Mouse (Mus musculus) c-Kit-negative CD71-positive TER-119-positive erythroid progenitor cells, embryonic 14.5 days (primary cell): Measurements from ENCODE around the gene Zbtb16.

Experiments
- DNase-seq: peaks from one replicate; pipeline ENCODE4 v3.0.0-alpha.2; 2013; ENCODE audit warnings: low read depth, low spot score

Zbtb16 gene

GRCm38 (mm10) chr9:48835631-48836565 is at the start of gene Zbtb16:
TSS of gene Zbtb16 (minus strand) at chr9:48836222.
- DNase-seq = no peak

- no peak for DNase-seq
Measured at GRCm38 (mm10) chr9:48872896-48873295, 36.9 kb upstream of the Zbtb16 start.

GRCm38 (mm10) chr9:48866523-48867121 is 30.6 kb upstream of the Zbtb16 start:
- no peak for DNase-seq

- no peak for DNase-seq
Measured at GRCm38 (mm10) chr9:48865235-48865634, 29.2 kb upstream of the Zbtb16 start.

GRCm38 (mm10) chr9:48861481-48861880 is 25.5 kb upstream of the Zbtb16 start:
- DNase-seq = no peak

GRCm38 (mm10) chr9:48860526-48860845 is 24.5 kb upstream of the Zbtb16 start:
- peak; percentile 3 for DNase-seq

- DNase-seq = no peak
Measured at GRCm38 (mm10) chr9:48859828-48860525, 24.0 kb upstream of the Zbtb16 start.

GRCm38 (mm10) chr9:48857944-48858343 is 21.9 kb upstream of the Zbtb16 start:
- DNase-seq = no peak

GRCm38 (mm10) chr9:48856240-48856639 is 20.2 kb upstream of the Zbtb16 start:
- no peak for DNase-seq

- DNase-seq = no peak
Measured at GRCm38 (mm10) chr9:48849531-48849930, 13.5 kb upstream of the Zbtb16 start.

- no peak for DNase-seq
Measured at GRCm38 (mm10) chr9:48839568-48839967, 3.5 kb upstream of the Zbtb16 start.

- DNase-seq = no peak
Measured at GRCm38 (mm10) chr9:48838346-48838745, 2.3 kb upstream of the Zbtb16 start.

- DNase-seq = no peak
Measured at GRCm38 (mm10) chr9:48837181-48837580, 1.2 kb upstream of the Zbtb16 start.

GRCm38 (mm10) chr9:48836566-48836930 is 526 bp upstream of the Zbtb16 start:
- no peak for DNase-seq

- no peak for DNase-seq
Measured at GRCm38 (mm10) chr9:48834541-48835411, 1.2 kb downstream of the Zbtb16 start.

GRCm38 (mm10) chr9:48834006-48834405 is 2.0 kb downstream of the Zbtb16 start:
- no peak for DNase-seq

GRCm38 (mm10) chr9:48833493-48833892 is 2.5 kb downstream of the Zbtb16 start:
- no peak for DNase-seq

- no peak for DNase-seq
Measured at GRCm38 (mm10) chr9:48832473-48833100, 3.4 kb downstream of the Zbtb16 start.

- DNase-seq = no peak
Measured at GRCm38 (mm10) chr9:48831560-48832460, 4.2 kb downstream of the Zbtb16 start.

GRCm38 (mm10) chr9:48828839-48829238 is 7.2 kb downstream of the Zbtb16 start:
- DNase-seq = no peak
